Mouse (Mus musculus): ENCODE results near the gene P2rx4. TPM values are rescaled to one million over a fixed set of nuclear protein-coding genes. Genes with fewer than 3 reads are reported as not detected.

The P2rx4 gene
- polyA plus RNA-seq, 1 experiment from 2014 or later = 20.1 TPM

Small RNA genes within 50 kb of the gene (microRNA-seq; reads per million reads assigned to microRNA genes)
- not detected for gene Mir8115 (ENCODE audit: borderline number of aligned reads)

Other genes starting within 250 kb of the P2rx4 start
- 47.6 and 52.6 TPM in 2 replicates for gene Atp2a2, start 205.3 kb upstream of the P2rx4 start, polyA plus RNA-seq (2014; fragmentation: Nextera tagmentation; extraction: Ambion mirVana)
- 36.7 and 38.7 TPM in 2 replicates for gene Ift81, start 93.0 kb upstream of the P2rx4 start, polyA plus RNA-seq (2014; fragmentation: Nextera tagmentation; extraction: Ambion mirVana)
- gene P2rx7, start 63.6 kb upstream of the P2rx4 start, polyA plus RNA-seq (2014; fragmentation: Nextera tagmentation; extraction: Ambion mirVana) = 2.1 and 2.3 TPM in 2 replicates
- 27.7 and 28.4 TPM in 2 replicates for gene Camkk2, start 71.9 kb downstream of the P2rx4 start, polyA plus RNA-seq (2014; fragmentation: Nextera tagmentation; extraction: Ambion mirVana)
- gene Anapc5, start 113.8 kb downstream of the P2rx4 start, polyA plus RNA-seq (2014; fragmentation: Nextera tagmentation; extraction: Ambion mirVana) = 367 and 424 TPM in 2 replicates
- 32.8 and 37.1 TPM in 2 replicates for gene Rnf34, start 142.5 kb downstream of the P2rx4 start, polyA plus RNA-seq (2014; fragmentation: Nextera tagmentation; extraction: Ambion mirVana)